ENCODE assay signal across 8 mouse cellular contexts in the genomic region with DNA sequence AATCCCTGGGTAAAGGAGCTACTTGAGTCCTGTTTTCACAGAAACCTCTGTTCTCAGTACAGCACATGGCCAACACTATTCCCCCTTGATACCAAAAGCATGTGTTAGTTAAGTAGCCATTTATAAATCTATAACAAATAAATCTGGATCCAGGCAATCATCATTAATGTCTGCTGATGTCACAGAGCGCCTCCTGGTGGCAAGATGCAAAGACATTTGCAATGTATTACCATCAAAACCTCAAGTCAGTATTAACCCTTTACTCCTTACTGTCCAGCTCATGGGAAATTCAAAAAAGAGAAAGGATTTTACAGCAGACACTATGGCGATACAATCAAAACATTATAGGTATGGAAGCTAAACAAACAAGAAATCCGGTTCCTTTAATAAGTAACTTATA.
DNase-seq lines count a peak whose midpoint lies in the region; ATAC-seq and TF ChIP-seq lines count a peak whose summit lies in the region.

No protein-coding gene starts in this region.

- no peaks in the 10 kb centered on the region for H3K36me3 ChIP-seq in heart, embryonic 11.5 days (ENCODE audit: control insufficient read depth, insufficient read depth, low read length)
- H3K36me3 ChIP-seq in midbrain, postnatal 0 days (ENCODE audit: insufficient read depth, low read length): no peaks in the 10 kb centered on the region
- no peaks in the 10 kb centered on the region for H3K36me3 ChIP-seq in midbrain, embryonic 13.5 days

- no peak overlapping the region for H3K9ac ChIP-seq in heart, embryonic 11.5 days (ENCODE audit: low read depth, low read length)
- H3K9ac ChIP-seq in midbrain, postnatal 0 days (replicated peaks; ENCODE audit: low read length, poor library complexity, severe bottlenecking): no peak overlapping the region
- no peak overlapping the region for H3K9ac ChIP-seq in midbrain, embryonic 13.5 days (replicated peaks)

- no peaks in the 10 kb centered on the region for H3K27me3 ChIP-seq in heart, embryonic 11.5 days (ENCODE audit: control insufficient read depth, insufficient read depth, low read length)
- H3K27me3 ChIP-seq in midbrain, postnatal 0 days (ENCODE audit: insufficient read depth, low read length): no peaks in the 10 kb centered on the region
- H3K27me3 ChIP-seq in midbrain, embryonic 13.5 days: no peaks in the 10 kb centered on the region

- no peak overlapping the region for H3K4me2 ChIP-seq in heart, embryonic 11.5 days
- H3K4me2 ChIP-seq in midbrain, postnatal 0 days (ENCODE audit: low read depth, low read length, poor library complexity, severe bottlenecking): no peak overlapping the region
- no peak overlapping the region for H3K4me2 ChIP-seq in midbrain, embryonic 13.5 days (replicated peaks)

- H3K27ac ChIP-seq in heart, embryonic 11.5 days (ENCODE audit: low read depth, low read length): no peak overlapping the region
- no peak overlapping the region for H3K27ac ChIP-seq in midbrain, postnatal 0 days (ENCODE audit: low read depth, low read length)
- no peak overlapping the region for H3K27ac ChIP-seq in midbrain, embryonic 13.5 days

- TF ChIP-seq CTCF in midbrain, postnatal 0 days (IDR thresholded peaks at IDR 0.05): peak; percentile 56

- H3K4me1 ChIP-seq in heart, embryonic 11.5 days (ENCODE audit: control insufficient read depth, insufficient read depth, low read length): no peaks in the 10 kb centered on the region
- H3K4me1 ChIP-seq in midbrain, postnatal 0 days (ENCODE audit: insufficient read depth, low read length): no peaks in the 10 kb centered on the region
- H3K4me1 ChIP-seq in midbrain, embryonic 13.5 days (replicated peaks): no peaks in the 10 kb centered on the region

- H3K9me3 ChIP-seq in heart, embryonic 11.5 days (replicated peaks; ENCODE audit: control insufficient read depth, low read length): no peaks in the 10 kb centered on the region
- no peaks in the 10 kb centered on the region for H3K9me3 ChIP-seq in midbrain, postnatal 0 days (ENCODE audit: low read length)
- no peaks in the 10 kb centered on the region for H3K9me3 ChIP-seq in midbrain, embryonic 13.5 days

- ATAC-seq in heart, embryonic 11.5 days (replicated peaks; ENCODE audit: insufficient number of reproducible peaks, low FRiP score, low TSS enrichment): no peak
- no peak for ATAC-seq in midbrain, postnatal 0 days (ENCODE audit: low FRiP score)
- no peak for ATAC-seq in midbrain, embryonic 13.5 days

- H3K4me3 ChIP-seq in heart, embryonic 11.5 days (ENCODE audit: low read depth, low read length): no peak overlapping the region
- no peak overlapping the region for H3K4me3 ChIP-seq in midbrain, postnatal 0 days (ENCODE audit: low read depth, low read length)
- H3K4me3 ChIP-seq in midbrain, embryonic 13.5 days (replicated peaks): no peak overlapping the region

- DNase-seq in heart, adult 18-20 months: peak; percentile 4 to 29
- DNase-seq in midbrain, postnatal 0 days (ENCODE audit: low spot score): peak; percentile 16
- DNase-seq in adrenal gland, postnatal 36 days: peak; percentile 11 to 23
- DNase-seq in retina, embryonic 14.5 days (ENCODE audit: low spot score): peak; percentile 41
- DNase-seq in lung, adult 18-20 months: no peak
- DNase-seq in left cerebral cortex, adult 9 months (ENCODE audit: low spot score in 2 of 2): no peak

- 63% methylated on average over 3 of the region's 3 CpGs for WGBS in heart, embryonic 11.5 days (ENCODE audit: insufficient replicate concordance)
- WGBS in midbrain, postnatal 0 days: 66% methylated on average over 3 of the region's 3 CpGs
- whole genome bisulfite sequencing in midbrain, embryonic 13.5 days: 68% methylated on average over 3 of the region's 3 CpGs

Comparison
In these comparisons a context has a peak if more than half of its experiments do, and no peak if none do; other contexts are left out.
1. DNase-seq: peak in heart, adult 18-20 months (2 of 2), midbrain, postnatal 0 days (single experiment), adrenal gland, postnatal 36 days (2 of 2) and retina, embryonic 14.5 days (single experiment); none in lung, adult 18-20 months (0 of 2) and left cerebral cortex, adult 9 months (0 of 2).